ENCODE assay signal across 24 mouse cellular contexts in the genomic region with DNA sequence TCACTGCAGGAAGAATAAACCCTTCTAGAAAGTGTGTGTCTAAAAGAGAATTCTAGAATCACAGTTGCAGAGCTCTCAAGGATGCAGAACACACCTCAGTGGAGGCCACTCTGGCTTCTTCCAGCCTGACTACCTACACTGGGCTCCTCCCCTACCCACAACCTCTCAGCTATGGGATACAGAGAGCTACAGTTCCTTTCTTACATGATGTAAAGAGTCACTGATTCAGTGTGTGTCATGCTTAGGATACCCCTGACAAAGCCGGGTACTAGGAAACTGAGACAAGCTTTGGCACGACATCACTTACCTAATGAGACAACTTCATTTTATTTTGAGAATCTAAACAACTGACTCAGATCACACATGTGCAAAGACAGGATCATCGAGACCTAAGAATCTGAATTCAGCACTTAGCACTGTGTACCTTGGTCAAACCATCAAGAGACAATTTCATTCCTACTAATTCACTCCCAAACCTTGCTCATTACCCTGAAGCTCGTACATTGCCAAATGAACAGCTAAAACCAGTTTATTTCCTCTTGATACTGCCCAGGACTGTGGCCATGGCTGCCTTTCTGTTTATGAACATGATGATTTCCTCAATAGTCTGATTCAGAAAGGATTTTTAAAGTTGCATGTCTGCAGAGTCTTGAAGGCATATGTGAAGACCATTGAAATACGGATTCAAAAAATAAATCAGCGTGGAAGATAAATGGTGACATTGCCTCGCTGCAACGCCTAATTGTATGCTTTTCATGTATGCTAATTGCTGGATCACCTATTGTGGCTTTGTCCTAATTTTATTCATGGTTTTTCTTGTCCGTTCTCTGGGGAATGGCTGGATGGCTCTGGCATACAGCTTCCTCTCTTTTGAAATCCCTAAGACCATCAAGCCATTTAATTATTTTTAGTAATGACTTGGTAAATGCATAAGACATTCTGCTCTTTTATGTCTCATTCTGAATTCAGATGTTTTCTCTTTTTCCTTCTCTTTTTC. TPM values are rescaled to one million over a fixed set of nuclear protein-coding genes. Genes with fewer than 3 reads are reported as not detected.
DNase-seq lines count a peak whose midpoint lies in the region; ATAC-seq lines count a peak whose summit lies in the region.
"Had no signal": no experiment of that assay in that cellular context is flagged by ENCODE, and none has a peak within 500 bp of the region (broad histone marks: within the 10 kb centered on the region; RNA-seq: fewer than 3 reads in every experiment).

No protein-coding gene starts in this region.

- H3K9ac ChIP-seq in heart, embryonic 12.5 days: no peak overlapping the region
- H3K9ac ChIP-seq: embryonic facial prominence, embryonic 12.5 days; liver, embryonic 12.5 days; lung, embryonic 15.5 days had no signal

- no peak for ATAC-seq in heart, embryonic 12.5 days (ENCODE audit: insufficient number of reproducible peaks, low FRiP score)
- no peak for ATAC-seq in erythroid progenitor cell, adult 5-6 weeks (replicated peaks; ENCODE audit: low FRiP score, poor library complexity, severe bottlenecking)
- ATAC-seq: intestine, embryonic 16.5 days; liver, embryonic 12.5 days had no signal

- peak; percentile 24 for DNase-seq in heart, adult 11 months
- DNase-seq in embryo, embryonic 11 days: peak; percentile 47
- DNase-seq in hindbrain, embryonic 10.5 days (ENCODE audit: low spot score): no peak
- DNase-seq in mesoderm, embryonic 11.5 days (ENCODE audit: low read depth, low spot score): peak; percentile 71
- DNase-seq in left cerebral cortex, postnatal 25 days (ENCODE audit: low spot score in 2 of 2): no peak
- no peak for DNase-seq in spleen, postnatal 14 days (ENCODE audit: low spot score in 2 of 2)
- DNase-seq: adrenal gland, postnatal 36 days; cerebellum, adult 9-11 months; gastrocnemius, postnatal 14 days; heart, postnatal 14 days; kidney, postnatal 14 days; right cerebral cortex, adult 18-20 months; thymus, postnatal 36 days had no signal

- no peaks in the 10 kb centered on the region for H3K4me1 ChIP-seq in heart, embryonic 12.5 days (replicated peaks)
- H3K4me1 ChIP-seq in hindbrain, embryonic 10.5 days (replicated peaks): peaks cover 20% of the 10 kb centered on the region
- H3K4me1 ChIP-seq: liver, embryonic 12.5 days; lung, embryonic 15.5 days; megakaryocyte, embryonic 14.5 days had no signal

- intact Hi-C loops in left cerebral cortex, postnatal 25 days (cut with DNase I): no loop called here

- H3K4me2 ChIP-seq in heart, embryonic 12.5 days: no peak overlapping the region
- H3K4me2 ChIP-seq: embryonic facial prominence, embryonic 12.5 days; liver, embryonic 12.5 days; lung, embryonic 15.5 days had no signal

- 79% methylated on average over 9 of the region's 9 CpGs for WGBS in heart, embryonic 12.5 days
- 55% methylated on average over 9 of the region's 9 CpGs for WGBS in hindbrain, embryonic 10.5 days

- no peaks in the 10 kb centered on the region for H3K27me3 ChIP-seq in heart, embryonic 12.5 days (replicated peaks)
- H3K27me3 ChIP-seq in hindbrain, embryonic 10.5 days (ENCODE audit: insufficient read depth, poor library complexity, severe bottlenecking): no peaks in the 10 kb centered on the region
- H3K27me3 ChIP-seq: embryonic facial prominence, embryonic 12.5 days; liver, embryonic 12.5 days; lung, embryonic 15.5 days; megakaryocyte, embryonic 14.5 days had no signal

- no peaks in the 10 kb centered on the region for H3K9me3 ChIP-seq in heart, embryonic 12.5 days (replicated peaks)
- H3K9me3 ChIP-seq in hindbrain, embryonic 10.5 days: no peaks in the 10 kb centered on the region
- H3K9me3 ChIP-seq: embryonic facial prominence, embryonic 12.5 days; liver, embryonic 12.5 days; lung, embryonic 15.5 days; megakaryocyte, embryonic 14.5 days had no signal

- H3K4me3 ChIP-seq in heart, embryonic 12.5 days: no peak overlapping the region
- no peak overlapping the region for H3K4me3 ChIP-seq in hindbrain, embryonic 10.5 days
- H3K4me3 ChIP-seq: embryonic facial prominence, embryonic 12.5 days; liver, embryonic 12.5 days; lung, embryonic 15.5 days; megakaryocyte, embryonic 14.5 days had no signal

- H3K27ac ChIP-seq in heart, embryonic 12.5 days (ENCODE audit: poor library complexity, severe bottlenecking): no peak overlapping the region
- peak overlapping the region; percentile 69 for H3K27ac ChIP-seq in hindbrain, embryonic 10.5 days
- H3K27ac ChIP-seq: embryonic facial prominence, embryonic 12.5 days; liver, embryonic 12.5 days; lung, embryonic 15.5 days; stomach, postnatal 0 days had no signal

- H3K36me3 ChIP-seq in heart, embryonic 12.5 days: no peaks in the 10 kb centered on the region
- H3K36me3 ChIP-seq in hindbrain, embryonic 10.5 days: no peaks in the 10 kb centered on the region
- H3K36me3 ChIP-seq: embryonic facial prominence, embryonic 12.5 days; liver, embryonic 12.5 days; lung, embryonic 15.5 days had no signal

RNA-seq across cellular contexts. Expression of a gene that starts 43.0 kb away (rescaled TPM):
- polyA plus RNA-seq in heart, embryonic 12.5 days (2016; fragmentation: Nextera tagmentation; extraction: Ambion mirVana): not detected in 2 replicates
- not detected in 2 replicates for polyA plus RNA-seq in hindbrain, embryonic 10.5 days (2016; fragmentation: Nextera tagmentation; extraction: Ambion mirVana)
- total RNA-seq in left cerebral cortex, postnatal 25 days (2021): not detected
- not detected in 2 replicates for total RNA-seq in erythroid progenitor cell, adult 5-6 weeks (2015; ENCODE audit: low replicate concordance)
- not detected in 2 replicates for total RNA-seq in erythroid progenitor cell, adult 5-6 weeks (2017; ENCODE audit: low replicate concordance)
- total RNA-seq: adrenal gland, postnatal 36 days; gastrocnemius, postnatal 14 days; heart, postnatal 14 days; layer of hippocampus, postnatal 10 days; left cerebral cortex, postnatal 14 days; neutrophil, adult 5-6 weeks had no signal
- polyA plus RNA-seq: embryonic facial prominence, embryonic 12.5 days; intestine, embryonic 16.5 days; liver, embryonic 12.5 days; lung, embryonic 15.5 days; stomach, postnatal 0 days had no signal

Comparison
In these comparisons a context has a peak if more than half of its experiments do, and no peak if none do; other contexts are left out.
1. DNase-seq: peak in heart, adult 11 months (single experiment), embryo, embryonic 11 days (single experiment) and mesoderm, embryonic 11.5 days (single experiment); none in hindbrain, embryonic 10.5 days (single experiment), left cerebral cortex, postnatal 25 days (0 of 2) and spleen, postnatal 14 days (0 of 2).